Mouse (Mus musculus): ENCODE measurements at regions not wholly inside any gene's neighbourhood (a gene's known extent, or its start where the extent isn't known, plus 50 kb on each side); places are given as distances from the start of the nearest gene placed in this dataset.
"Not testable (repeated sequence)": the region's sequence is repeated elsewhere in the genome, so short reads cannot be mapped to it uniquely, and the experiment has no call there.

DNA sequence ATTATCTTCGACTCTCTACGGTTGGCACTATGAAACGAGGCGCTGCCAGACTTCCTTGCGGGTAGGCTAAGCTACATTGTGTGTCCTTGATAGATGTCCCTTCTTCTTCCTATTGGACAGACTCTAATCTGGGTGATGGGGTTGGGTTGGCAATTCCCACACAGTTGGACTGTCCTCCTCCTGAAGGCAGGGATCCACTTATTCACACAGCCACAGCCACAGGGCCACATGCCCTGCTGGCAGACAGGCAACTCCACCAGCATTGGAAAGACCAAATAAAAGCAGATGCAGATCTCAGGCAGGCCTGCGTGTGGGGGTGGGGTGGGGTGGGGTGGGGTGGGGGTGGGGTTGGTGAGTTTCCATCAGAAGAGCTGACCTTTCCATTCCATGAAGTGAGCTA is 276.4 kb downstream of the Etnk1 start:
- Histone ChIP-seq H3K27me3 (replicated peaks) (no peaks in the 10 kb centered on the region), H3K27ac (no peak overlapping the region), H3K4me3 (no peak overlapping the region), H3K9me3 (no peaks in the 10 kb centered on the region), H3K9ac (no peak overlapping the region), H3K36me3 (no peaks in the 10 kb centered on the region), H3K4me2 (replicated peaks) (no peak overlapping the region), H3K4me1 (no peaks in the 10 kb centered on the region)
- ATAC-seq (ENCODE audit: low FRiP score, low read depth) = no peak
- WGBS = 94% methylated on average over 6 of the region's 6 CpGs

DNA sequence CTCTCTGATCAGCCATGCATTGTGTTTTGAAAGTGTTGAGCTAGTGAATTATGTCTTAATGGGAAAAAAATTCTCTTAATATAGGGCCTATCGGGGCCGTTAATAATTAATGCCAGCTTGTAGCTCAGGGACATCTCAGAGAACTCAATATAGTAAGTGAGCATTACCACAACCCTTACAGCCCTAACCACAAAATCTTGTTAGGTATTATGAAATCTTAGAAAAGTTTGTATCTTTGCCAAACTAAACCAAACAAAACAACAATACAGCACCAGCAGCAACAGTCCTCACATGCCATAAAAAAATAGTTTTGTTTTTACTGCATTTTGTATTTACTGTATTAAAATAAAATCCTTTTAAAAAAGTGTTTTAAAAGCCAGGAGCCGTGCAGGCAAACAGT is 277.8 kb downstream of the Etnk1 start:
- Histone ChIP-seq H3K4me2 (replicated peaks) (no peak overlapping the region), H3K27ac (no peak overlapping the region), H3K9ac (no peak overlapping the region), H3K36me3 (no peaks in the 10 kb centered on the region), H3K9me3 (no peaks in the 10 kb centered on the region), H3K4me1 (no peaks in the 10 kb centered on the region), H3K4me3 (no peak overlapping the region), H3K27me3 (replicated peaks) (no peaks in the 10 kb centered on the region)
- 88% methylated on average over 3 of the region's 3 CpGs for WGBS
- no peak for ATAC-seq (ENCODE audit: low FRiP score, low read depth)

- WGBS = 83% methylated on average over 13 of the region's 13 CpGs
- no peak overlapping the region for H3K9ac ChIP-seq
- no peaks in the 10 kb centered on the region for H3K36me3 ChIP-seq
- H3K4me2 ChIP-seq (replicated peaks) = no peak overlapping the region
- no peak for ATAC-seq (ENCODE audit: low FRiP score, low read depth)
- no peaks in the 10 kb centered on the region for H3K27me3 ChIP-seq (replicated peaks)
- no peaks in the 10 kb centered on the region for H3K9me3 ChIP-seq
- H3K4me1 ChIP-seq = no peaks in the 10 kb centered on the region
- no peak overlapping the region for H3K27ac ChIP-seq
- no peak overlapping the region for H3K4me3 ChIP-seq
Observed at GRCm38 (mm10) chr6:143445834-143446552, 279.0 kb downstream of the Etnk1 start.

DNA sequence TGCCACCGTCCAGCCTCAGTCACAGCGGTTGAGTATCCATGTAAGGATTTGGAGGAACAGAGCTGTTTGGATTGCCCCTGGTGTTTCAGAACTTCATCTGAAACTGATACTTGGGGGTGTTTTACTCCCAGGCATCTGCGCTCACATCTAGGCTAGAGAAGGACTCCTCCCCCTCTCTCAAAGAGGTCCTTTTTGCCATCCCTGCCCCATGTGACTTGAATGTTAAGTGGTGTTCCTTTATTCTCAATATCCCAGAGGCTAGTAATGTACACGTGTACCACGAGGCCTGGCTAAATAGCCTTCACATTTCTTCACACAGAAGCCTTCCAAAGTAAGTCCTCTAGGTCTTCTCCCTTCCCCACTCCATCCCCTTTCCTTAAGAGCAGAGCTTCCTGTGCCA is 280.0 kb downstream of the Etnk1 start:
- no peak for ATAC-seq (ENCODE audit: low FRiP score, low read depth)
- H3K4me1 ChIP-seq = no peaks in the 10 kb centered on the region
- H3K9me3 ChIP-seq = no peaks in the 10 kb centered on the region
- no peaks in the 10 kb centered on the region for H3K27me3 ChIP-seq (replicated peaks)
- no peaks in the 10 kb centered on the region for H3K36me3 ChIP-seq
- H3K9ac ChIP-seq = no peak overlapping the region
- no peak overlapping the region for H3K27ac ChIP-seq
- H3K4me3 ChIP-seq = no peak overlapping the region
- whole genome bisulfite sequencing = 69% methylated on average over 5 of the region's 5 CpGs
- H3K4me2 ChIP-seq (replicated peaks) = no peak overlapping the region

DNA sequence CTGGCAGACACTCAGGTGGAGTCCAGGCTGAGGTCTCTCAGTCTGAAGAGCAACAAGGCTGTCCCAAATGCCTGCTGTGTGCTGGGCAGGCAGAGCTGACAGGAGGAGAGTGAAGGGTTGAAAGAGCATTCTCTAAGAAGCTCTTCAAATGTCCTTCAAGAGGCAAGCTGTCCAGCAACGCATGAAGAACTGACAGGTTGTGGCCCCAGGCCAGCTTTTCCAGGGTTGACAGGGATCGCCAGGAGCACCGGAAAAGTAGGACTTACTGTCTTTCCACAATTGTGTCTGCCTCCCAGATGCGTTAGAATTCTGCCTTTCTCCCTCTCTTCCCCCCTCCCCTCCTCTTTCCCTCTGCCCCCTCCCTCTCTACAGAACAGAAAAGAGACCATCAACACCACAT is 282.1 kb downstream of the Etnk1 start:
- ATAC-seq (ENCODE audit: low FRiP score, low read depth) = no peak
- Histone ChIP-seq H3K36me3 (no peaks in the 10 kb centered on the region), H3K4me3 (no peak overlapping the region), H3K9ac (no peak overlapping the region), H3K9me3 (no peaks in the 10 kb centered on the region), H3K4me2 (replicated peaks) (no peak overlapping the region), H3K27ac (no peak overlapping the region), H3K4me1 (no peaks in the 10 kb centered on the region), H3K27me3 (replicated peaks) (no peaks in the 10 kb centered on the region)
- WGBS = 87% methylated on average over 4 of the region's 4 CpGs

DNA sequence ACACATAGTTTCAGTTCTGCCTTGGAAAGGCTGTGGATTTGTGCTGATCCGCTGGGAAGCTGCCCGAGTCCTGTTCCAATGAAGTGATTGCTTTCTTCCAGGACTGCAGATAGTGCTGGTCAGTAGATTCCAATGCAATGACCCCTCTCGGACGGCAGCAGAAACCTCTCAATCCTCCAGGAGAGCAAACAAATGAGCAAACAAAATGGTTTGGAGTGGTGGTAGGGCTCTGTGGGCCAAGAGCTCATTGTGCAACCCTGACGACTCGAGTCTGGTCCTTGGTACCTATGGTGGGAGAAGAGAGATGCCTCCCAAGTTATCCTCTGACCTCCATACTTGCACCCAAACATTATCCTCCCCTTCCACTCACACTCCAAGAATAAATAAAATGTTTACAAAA is 284.8 kb downstream of the Etnk1 start:
- Histone ChIP-seq H3K9me3 (no peaks in the 10 kb centered on the region), H3K36me3 (no peaks in the 10 kb centered on the region), H3K27ac (no peak overlapping the region), H3K4me3 (no peak overlapping the region), H3K9ac (no peak overlapping the region), H3K4me1 (no peaks in the 10 kb centered on the region), H3K4me2 (replicated peaks) (no peak overlapping the region), H3K27me3 (replicated peaks) (no peaks in the 10 kb centered on the region)
- no peak for ATAC-seq (ENCODE audit: low FRiP score, low read depth)
- 93% methylated on average over 6 of the region's 6 CpGs for WGBS

DNA sequence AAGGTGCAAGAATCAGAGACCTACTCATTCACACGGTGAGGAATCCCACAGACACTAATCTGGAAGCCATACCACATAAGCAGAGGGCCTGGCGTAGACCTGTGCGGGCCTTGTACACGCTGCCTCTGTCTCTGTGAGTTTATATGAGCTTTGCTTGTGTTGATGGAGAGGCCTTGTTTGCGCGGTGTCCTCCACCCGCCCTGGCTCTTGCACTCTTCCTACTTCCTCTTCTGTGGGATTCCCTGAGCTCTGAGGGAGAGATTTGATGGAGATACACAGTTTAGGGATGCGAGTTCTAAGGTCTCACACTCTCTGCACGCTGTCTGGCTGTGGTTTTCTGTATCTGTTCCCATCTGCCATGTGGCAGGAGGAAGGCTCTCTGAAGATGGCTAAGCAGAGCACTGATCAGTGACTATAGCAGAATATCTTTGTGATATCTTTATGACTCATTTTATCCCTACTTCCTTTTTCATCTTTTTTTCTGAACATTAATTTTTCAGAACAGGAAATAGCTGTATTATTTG is 287.7 kb downstream of the Etnk1 start:
- Histone ChIP-seq H3K4me3 (no peak overlapping the region), H3K36me3 (no peaks in the 10 kb centered on the region), H3K4me1 (no peaks in the 10 kb centered on the region), H3K4me2 (replicated peaks) (no peak overlapping the region), H3K27me3 (replicated peaks) (no peaks in the 10 kb centered on the region; the same call in 1 of the 2 replicates), H3K9me3 (no peaks in the 10 kb centered on the region), H3K9ac (no peak overlapping the region), H3K27ac (no peak overlapping the region)
- WGBS = 95% methylated on average over 9 of the region's 9 CpGs
- ATAC-seq (ENCODE audit: low FRiP score, low read depth) = no peak

DNA sequence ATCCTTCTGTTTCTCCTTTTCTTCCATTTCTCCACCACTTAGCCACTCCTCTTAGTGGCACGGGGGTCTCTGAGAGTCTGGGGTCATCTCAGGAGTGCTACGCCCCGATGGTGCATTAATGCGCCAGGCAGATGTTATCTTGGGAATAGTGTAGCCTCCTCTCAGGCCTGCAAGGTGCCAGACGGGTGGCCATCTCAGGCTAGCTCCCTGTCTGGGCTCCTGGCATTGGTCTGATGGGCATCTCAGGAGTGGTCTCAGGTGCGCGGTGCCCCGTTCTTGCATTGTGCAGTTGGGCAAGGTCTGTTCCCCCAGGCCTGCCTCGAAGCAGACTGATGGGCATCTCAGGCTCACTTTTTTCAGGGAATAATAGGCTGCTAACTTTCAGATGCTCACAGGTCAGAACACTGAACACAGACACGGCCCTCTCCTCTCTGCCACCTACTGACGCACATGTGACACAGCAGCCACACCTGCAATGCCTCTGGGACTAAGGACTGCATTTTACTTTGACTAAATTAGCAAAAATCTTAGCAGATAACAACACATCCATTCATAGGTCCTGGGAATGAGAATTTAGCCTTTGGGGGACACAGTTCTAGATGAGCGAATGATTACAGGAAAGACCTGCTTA is 298.0 kb downstream of the Etnk1 start:
- H3K27ac ChIP-seq = no peak overlapping the region
- H3K4me2 ChIP-seq (replicated peaks) = no peak overlapping the region
- H3K27me3 ChIP-seq (replicated peaks) = no peaks in the 10 kb centered on the region
- no peak overlapping the region for H3K9ac ChIP-seq
- no peak for ATAC-seq (ENCODE audit: low FRiP score, low read depth)
- 75% methylated on average over 12 of the region's 12 CpGs for WGBS
- H3K36me3 ChIP-seq = no peaks in the 10 kb centered on the region
- no peak overlapping the region for H3K4me3 ChIP-seq
- H3K4me1 ChIP-seq = no peaks in the 10 kb centered on the region
- no peaks in the 10 kb centered on the region for H3K9me3 ChIP-seq

DNA sequence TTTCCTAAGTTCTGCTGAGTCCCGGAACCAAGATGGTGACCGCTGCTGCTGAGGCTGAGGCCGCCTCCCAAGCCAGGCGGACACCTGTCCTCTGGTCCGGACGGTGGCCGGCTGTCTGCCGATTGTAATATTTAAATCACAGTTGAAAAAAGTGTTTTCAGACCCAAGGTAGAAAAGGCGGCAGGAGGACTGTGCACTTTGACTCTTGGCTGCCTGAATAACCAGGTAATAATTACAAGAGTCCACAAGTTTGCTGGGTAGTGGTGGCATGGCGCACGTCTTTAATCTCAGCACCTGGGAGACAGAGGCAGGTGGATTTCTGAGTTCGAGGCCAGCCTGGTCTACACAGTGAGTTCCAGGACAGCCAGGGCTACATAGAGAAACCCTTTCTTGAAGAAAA is 305.7 kb downstream of the Etnk1 start:
- ATAC-seq (ENCODE audit: low FRiP score, low read depth); H3K4me2 ChIP-seq (replicated peaks): not testable (repeated sequence)
- 97% methylated on average over 12 of the region's 12 CpGs for WGBS

GRCm38 (mm10) chr6:143474396-143474795 is 307.4 kb downstream of the Etnk1 start:
- H3K4me1 ChIP-seq = no peaks in the 10 kb centered on the region
- H3K4me3 ChIP-seq = no peak overlapping the region
- no peaks in the 10 kb centered on the region for H3K27me3 ChIP-seq (replicated peaks)
- no peak overlapping the region for H3K9ac ChIP-seq
- no peak for ATAC-seq (ENCODE audit: low FRiP score, low read depth)
- no peaks in the 10 kb centered on the region for H3K36me3 ChIP-seq
- no peak overlapping the region for H3K27ac ChIP-seq
- 88% methylated on average over 5 of the region's 5 CpGs for WGBS
- no peak overlapping the region for H3K4me2 ChIP-seq (replicated peaks)
- H3K9me3 ChIP-seq = no peaks in the 10 kb centered on the region

More for the DNA sequence above, 305.7 kb downstream of the Etnk1 start:
- not testable (repeated sequence) for H3K27me3 ChIP-seq (replicated peaks); H3K9me3 ChIP-seq; H3K9ac ChIP-seq; H3K27ac ChIP-seq; H3K36me3 ChIP-seq; H3K4me1 ChIP-seq; H3K4me3 ChIP-seq

DNA sequence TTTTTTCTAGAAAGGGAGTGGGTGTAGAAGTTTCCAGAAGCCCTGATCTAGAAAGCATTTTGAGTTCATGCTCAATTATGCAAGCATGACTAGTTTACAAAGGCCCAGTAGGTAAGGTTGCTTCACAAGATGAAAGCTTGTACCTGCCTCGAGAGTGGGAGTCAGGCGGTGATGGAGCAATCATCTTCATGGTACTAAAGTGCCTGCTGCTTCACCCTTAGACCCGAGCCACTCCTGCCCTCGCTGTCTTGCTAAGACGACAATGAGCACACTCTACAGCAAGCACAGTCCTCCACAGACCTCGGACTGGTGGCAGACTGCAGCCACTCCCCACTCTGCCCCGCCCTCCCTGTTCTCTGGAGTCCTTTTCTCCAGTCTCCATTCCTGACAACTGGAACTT is 308.3 kb downstream of the Etnk1 start:
- Histone ChIP-seq H3K4me1 (no peaks in the 10 kb centered on the region), H3K36me3 (no peaks in the 10 kb centered on the region), H3K27ac (no peak overlapping the region), H3K9me3 (no peaks in the 10 kb centered on the region), H3K9ac (no peak overlapping the region), H3K27me3 (replicated peaks) (no peaks in the 10 kb centered on the region), H3K4me3 (no peak overlapping the region), H3K4me2 (replicated peaks) (no peak overlapping the region)
- WGBS = 81% methylated on average over 7 of the region's 7 CpGs
- no peak for ATAC-seq (ENCODE audit: low FRiP score, low read depth)

- ATAC-seq (ENCODE audit: low FRiP score, low read depth) = no peak
- WGBS = 93% methylated on average over 2 of the region's 2 CpGs
Observed at GRCm38 (mm10) chr6:143477396-143477795, 310.4 kb downstream of the Etnk1 start.

DNA sequence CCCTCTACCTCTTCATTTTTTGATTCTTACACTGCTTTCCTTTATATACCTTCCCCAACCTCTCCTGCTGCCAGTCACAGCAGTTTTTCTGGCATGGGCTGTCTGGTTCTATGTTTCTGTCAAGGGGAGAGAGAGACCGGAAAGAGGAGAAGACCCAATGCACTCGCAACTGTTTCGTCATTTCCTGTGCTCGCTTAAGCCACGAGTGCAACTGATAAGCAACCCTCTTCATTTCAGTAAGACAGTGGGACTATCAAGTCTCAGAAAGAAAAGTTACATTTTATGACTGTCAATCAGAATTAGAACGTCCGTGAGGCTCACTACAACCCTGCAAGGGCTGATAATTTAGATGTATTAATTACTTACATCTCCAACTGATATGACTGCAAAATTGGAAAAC is 312.2 kb downstream of the Etnk1 start:
- Histone ChIP-seq H3K4me1 (no peaks in the 10 kb centered on the region), H3K4me3 (no peak overlapping the region), H3K9me3 (no peaks in the 10 kb centered on the region), H3K27me3 (replicated peaks) (no peaks in the 10 kb centered on the region), H3K36me3 (no peaks in the 10 kb centered on the region), H3K4me2 (replicated peaks) (no peak overlapping the region), H3K9ac (no peak overlapping the region), H3K27ac (no peak overlapping the region)
- ATAC-seq (ENCODE audit: low FRiP score, low read depth) = no peak
- 89% methylated on average over 7 of the region's 7 CpGs for WGBS

More at GRCm38 (mm10) chr6:143477396-143477795, 310.4 kb downstream of the Etnk1 start:
- Histone ChIP-seq H3K4me3 (no peak overlapping the region), H3K4me1 (no peaks in the 10 kb centered on the region), H3K9me3 (no peaks in the 10 kb centered on the region), H3K27ac (no peak overlapping the region), H3K4me2 (replicated peaks) (no peak overlapping the region), H3K27me3 (replicated peaks) (no peaks in the 10 kb centered on the region), H3K36me3 (no peaks in the 10 kb centered on the region), H3K9ac (no peak overlapping the region)
